7 mouse cellular contexts compared by ENCODE assay signal in the genomic region with DNA sequence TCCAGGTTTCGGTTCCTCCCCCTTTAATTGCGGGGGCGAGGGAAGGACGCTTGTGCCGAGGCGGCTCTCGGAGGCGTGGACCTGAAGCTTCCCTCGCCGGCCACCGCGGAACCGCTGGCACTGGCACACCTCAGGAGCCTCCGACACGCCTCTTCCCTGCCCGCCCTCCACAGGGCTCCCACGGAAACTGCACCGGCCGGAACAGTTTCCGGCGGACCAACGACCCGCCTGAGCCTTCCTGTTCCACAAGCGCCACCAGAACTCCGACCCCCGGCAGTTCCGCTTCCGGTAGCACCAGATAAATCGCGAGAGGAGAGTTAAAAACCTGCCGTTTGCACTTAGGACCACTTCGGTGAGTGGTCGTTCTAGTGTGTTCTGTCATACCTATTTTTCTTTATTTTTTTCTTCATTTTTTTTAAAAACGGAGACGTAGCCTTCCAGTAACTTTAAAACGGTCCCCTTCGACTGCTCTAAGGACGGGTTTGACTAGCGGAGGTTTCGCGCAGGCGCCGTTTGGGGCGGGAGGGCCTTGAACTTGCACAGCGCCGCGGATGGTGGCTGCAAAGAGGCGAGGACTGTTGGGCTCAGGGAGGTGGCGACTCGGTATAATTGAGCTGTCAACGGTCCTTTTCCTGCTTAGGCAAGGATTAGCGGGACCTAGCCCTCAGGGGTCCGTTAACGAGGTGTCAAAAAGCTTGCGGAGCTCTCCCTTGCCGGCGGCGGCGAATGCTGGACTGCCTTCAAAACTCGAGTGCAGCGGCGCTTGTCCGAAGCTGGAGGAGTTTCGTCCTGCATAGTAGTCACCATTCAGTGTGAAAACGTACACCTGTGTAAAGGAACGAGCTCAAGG. TPM values are rescaled to one million over a fixed set of nuclear protein-coding genes. Genes with fewer than 3 reads are reported as not detected.
DNase-seq lines count a peak whose midpoint lies in the region; ATAC-seq lines count a peak whose summit lies in the region.

A gene (plus strand): TSS at position 269 of the 850 bp plus-strand sequence.
A gene (minus strand): TSS at position 508 of the 850 bp plus-strand sequence.

- no peaks in the 10 kb centered on the region for H3K9me3 ChIP-seq in intestine, embryonic 15.5 days
- H3K9me3 ChIP-seq in midbrain, embryonic 10.5 days (replicated peaks), result no peaks in the 10 kb centered on the region

- H3K27ac ChIP-seq in intestine, embryonic 15.5 days, result peak within 1 kb of the TSS; percentile 89
- H3K27ac ChIP-seq in midbrain, embryonic 10.5 days (replicated peaks), result peak within 1 kb of the TSS; percentile 91

- no peaks in the 10 kb centered on the region for H3K36me3 ChIP-seq in intestine, embryonic 15.5 days
- H3K36me3 ChIP-seq in midbrain, embryonic 10.5 days, result no peaks in the 10 kb centered on the region

- ATAC-seq in intestine, embryonic 15.5 days, result peak; percentile 98

- peaks cover 2% of the 10 kb centered on the region; the same call in 1 of the 2 replicates for H3K4me1 ChIP-seq in intestine, embryonic 15.5 days (replicated peaks)
- peaks cover 28% of the 10 kb centered on the region for H3K4me1 ChIP-seq in midbrain, embryonic 10.5 days

- WGBS in intestine, embryonic 15.5 days, result under 1% methylated on average over 66 of the region's 66 CpGs
- under 1% methylated on average over 66 of the region's 66 CpGs for WGBS in midbrain, embryonic 10.5 days

- no peaks in the 10 kb centered on the region for H3K27me3 ChIP-seq in intestine, embryonic 15.5 days (replicated peaks)
- peaks cover 4% of the 10 kb centered on the region; the same call in 1 of the 2 replicates for H3K27me3 ChIP-seq in midbrain, embryonic 10.5 days (ENCODE audit: low read depth, poor library complexity, severe bottlenecking)

- intact Hi-C loops in gastrocnemius, postnatal 36 days (cut with DNase I), result no loop called here
- intact Hi-C loops in left cerebral cortex, postnatal 25 days (cut with DNase I), result loop anchor here (5.0 kb wide), 1 partner anchor 108 kb away; a partner anchor contains a TSS

- peak within 1 kb of the TSS; percentile 80 for H3K4me3 ChIP-seq in intestine, embryonic 15.5 days (replicated peaks)
- H3K4me3 ChIP-seq in midbrain, embryonic 10.5 days, result peak within 1 kb of the TSS; percentile 92

- peak; percentile 96 for DNase-seq in adrenal gland, adult 2 months
- peak; percentile 90 for DNase-seq in embryo, embryonic 11.5 days (ENCODE audit: low read depth, low spot score)
- DNase-seq in gastrocnemius, postnatal 36 days, result peak; percentile 90 to 91
- peak; percentile 94 to 97 for DNase-seq in left cerebral cortex, postnatal 25 days (ENCODE audit: low spot score in 2 of 2)
- peak; percentile 95 for DNase-seq in midbrain, embryonic 10.5 days (ENCODE audit: low spot score)
- DNase-seq in right cerebral cortex, postnatal 4 days, result peak; percentile 93

- peak within 1 kb of the TSS; percentile 58 for H3K4me2 ChIP-seq in intestine, embryonic 15.5 days (replicated peaks)

- peak within 1 kb of the TSS; percentile 81 for H3K9ac ChIP-seq in intestine, embryonic 15.5 days

RNA-seq across cellular contexts. Expression of the first gene that starts in this region (rescaled TPM):
- 10 to 100 TPM in 1 of 2 experiments, 1 to 10 TPM in 1; 10.0 to 11.3 TPM for total RNA-seq in adrenal gland, adult 2 months (2021)
- polyA plus RNA-seq in adrenal gland, adult 2 months (2012; rRNA removed), result 0.38 and 0.87 TPM in 2 replicates
- total RNA-seq in gastrocnemius, postnatal 36 days (2021), result 1 to 10 TPM; 2.9 to 3.1 TPM
- 14.6 and 15.8 TPM in 2 replicates for polyA plus RNA-seq in intestine, embryonic 15.5 days (2015; fragmentation: Nextera tagmentation; extraction: Ambion mirVana)
- total RNA-seq in left cerebral cortex, postnatal 25 days (2021), result 10 to 100 TPM; 10.6 to 10.8 TPM
- 18.0 and 19.2 TPM in 2 replicates for polyA plus RNA-seq in midbrain, embryonic 10.5 days (2016; fragmentation: Nextera tagmentation; extraction: Ambion mirVana)

RNA-seq across cellular contexts. Expression of the second gene that starts in this region (rescaled TPM):
- 10 to 100 TPM; 11.3 to 11.4 TPM for total RNA-seq in adrenal gland, adult 2 months (2021)
- 0.65 and 1.1 TPM in 2 replicates for polyA plus RNA-seq in adrenal gland, adult 2 months (2012; rRNA removed)
- total RNA-seq in gastrocnemius, postnatal 36 days (2021), result 1 to 10 TPM; 1.7 to 2.0 TPM
- 34.6 and 37.9 TPM in 2 replicates for polyA plus RNA-seq in intestine, embryonic 15.5 days (2015; fragmentation: Nextera tagmentation; extraction: Ambion mirVana)
- total RNA-seq in left cerebral cortex, postnatal 25 days (2021), result 10 to 100 TPM; 20.9 to 26.4 TPM
- 37.4 and 41.9 TPM in 2 replicates for polyA plus RNA-seq in midbrain, embryonic 10.5 days (2016; fragmentation: Nextera tagmentation; extraction: Ambion mirVana)

Comparison
In these comparisons a context has a peak if more than half of its experiments do, and no peak if none do; other contexts are left out.
1. Peak in every context shown above with its lines: DNase-seq, ATAC-seq, H3K4me3 ChIP-seq and H3K27ac ChIP-seq.
2. RNA of the second gene that starts in this region (total RNA-seq): 20.9 to 26.4 TPM in left cerebral cortex, postnatal 25 days and 11.3 to 11.4 TPM in adrenal gland, adult 2 months; 1.7 to 2.0 TPM in gastrocnemius, postnatal 36 days; every median in the first group is over 4 times any median in the second.
3. RNA of the second gene that starts in this region (polyA plus RNA-seq): 34.6 to 37.9 TPM in intestine, embryonic 15.5 days and 37.4 to 41.9 TPM in midbrain, embryonic 10.5 days; 0.65 to 1.1 TPM in adrenal gland, adult 2 months; every median in the first group is over 10 times any median in the second.